In the genomic region with DNA sequence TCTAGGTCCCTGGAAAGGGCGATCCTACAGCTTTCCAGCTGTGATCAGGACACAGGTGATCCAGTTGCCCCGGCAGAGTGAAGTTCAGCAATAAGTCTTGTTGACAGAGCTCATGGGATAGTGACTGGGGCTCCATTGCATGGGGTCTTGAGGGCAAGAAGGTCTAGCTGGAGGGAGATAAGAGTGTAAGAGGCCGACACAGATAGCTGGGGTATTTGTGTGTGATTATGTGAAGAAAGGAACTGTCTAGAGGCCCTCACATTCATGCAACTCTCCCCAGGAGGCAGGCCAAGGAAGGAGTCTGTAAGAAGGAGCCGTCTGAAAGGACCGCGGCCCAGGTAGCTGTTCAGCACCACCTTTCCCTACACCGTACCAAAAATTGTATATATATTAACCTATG, we compare ENCODE assay signal across 14 mouse cellular contexts.
"Had no signal": no experiment of that assay in that cellular context is flagged by ENCODE, and none has a peak within 500 bp of the region (broad histone marks: within the 10 kb centered on the region; RNA-seq: fewer than 3 reads in every experiment).

No protein-coding gene starts in this region.

- H3K9ac ChIP-seq: limb, embryonic 12.5 days; limb, embryonic 15.5 days had no signal

- H3K4me3 ChIP-seq: limb, embryonic 12.5 days; limb, embryonic 15.5 days had no signal

- ATAC-seq: intestine, postnatal 0 days had no signal

- H3K27ac ChIP-seq: kidney, postnatal 0 days; limb, embryonic 12.5 days; limb, embryonic 15.5 days had no signal

- H3K4me2 ChIP-seq: limb, embryonic 12.5 days; limb, embryonic 15.5 days; midbrain, embryonic 11.5 days had no signal

- H3K27me3 ChIP-seq: limb, embryonic 15.5 days had no signal

- DNase-seq: kidney, adult 2 months; kidney, postnatal 25 days; left cerebral cortex, postnatal 4 days; lung, adult 2 months; lung, postnatal 14 days; lung, postnatal 4 days; midbrain, embryonic 14.5 days; thymus, adult 18-20 months; thymus, postnatal 4 days had no signal

- H3K9me3 ChIP-seq: limb, embryonic 12.5 days; limb, embryonic 15.5 days had no signal

- H3K4me1 ChIP-seq: limb, embryonic 12.5 days; limb, embryonic 15.5 days had no signal
